Comparison of ENCODE assay signal across 15 mouse cellular contexts in genomic region chr17:84362581-84363286, GRCm38 (mm10).
DNase-seq lines count a peak whose midpoint lies in the region; ATAC-seq and TF ChIP-seq lines count a peak whose summit lies in the region.
"Had no signal": no experiment of that assay in that cellular context is flagged by ENCODE, and none has a peak within 500 bp of the region (broad histone marks: within the 10 kb centered on the region; RNA-seq: fewer than 3 reads in every experiment).

No protein-coding gene starts in this region.

- no peaks in the 10 kb centered on the region for H3K9me3 ChIP-seq in heart, embryonic 12.5 days (replicated peaks)
- H3K9me3 ChIP-seq in lung, embryonic 14.5 days (ENCODE audit: low read depth, low read length): no peaks in the 10 kb centered on the region
- H3K9me3 ChIP-seq in embryonic facial prominence, embryonic 10.5 days: no peaks in the 10 kb centered on the region
- no peaks in the 10 kb centered on the region for H3K9me3 ChIP-seq in hindbrain, embryonic 16.5 days (ENCODE audit: control insufficient read depth, low read length)
- H3K9me3 ChIP-seq: liver, embryonic 12.5 days; neural tube, embryonic 12.5 days; stomach, embryonic 15.5 days had no signal

- no peak for TF ChIP-seq POLR2A in lung, adult 2 months (IDR thresholded peaks at IDR 0.05; ENCODE audit: borderline replicate concordance, extremely low read depth, low read depth, low read length)

- 84% methylated on average over 13 of the region's 13 CpGs for WGBS in heart, embryonic 12.5 days
- 68% methylated on average over 13 of the region's 13 CpGs for WGBS in lung, embryonic 14.5 days
- 63% methylated on average over 13 of the region's 13 CpGs for WGBS in lung, adult 2 months
- 80% methylated on average over 13 of the region's 13 CpGs for WGBS in embryonic facial prominence, embryonic 10.5 days
- WGBS in hindbrain, embryonic 16.5 days: 73% methylated on average over 13 of the region's 13 CpGs

- no peak for TF ChIP-seq CTCF in lung, embryonic 14.5 days (IDR thresholded peaks at IDR 0.05; ENCODE audit: low read depth)
- no peak for TF ChIP-seq CTCF in lung, adult 2 months (IDR thresholded peaks at IDR 0.05; ENCODE audit: insufficient read depth, low read length)

- peaks cover 28% of the 10 kb centered on the region for H3K4me1 ChIP-seq in heart, embryonic 12.5 days (replicated peaks)
- peaks cover 31% of the 10 kb centered on the region for H3K4me1 ChIP-seq in lung, embryonic 14.5 days (ENCODE audit: insufficient read depth)
- H3K4me1 ChIP-seq in lung, adult 2 months (ENCODE audit: control insufficient read depth, insufficient read depth, low read length): peaks cover 12% of the 10 kb centered on the region
- peaks cover 47% of the 10 kb centered on the region for H3K4me1 ChIP-seq in embryonic facial prominence, embryonic 10.5 days
- peaks cover 27% of the 10 kb centered on the region for H3K4me1 ChIP-seq in hindbrain, embryonic 16.5 days (ENCODE audit: control insufficient read depth, insufficient read depth, low read depth, low read length)

- peaks cover 9% of the 10 kb centered on the region for H3K36me3 ChIP-seq in heart, embryonic 12.5 days
- 0 out of 2 replicates have a peak, but pooled peaks cover 5% of the 10 kb centered on the region for H3K36me3 ChIP-seq in lung, embryonic 14.5 days (ENCODE audit: insufficient read depth)
- peaks cover 26% of the 10 kb centered on the region for H3K36me3 ChIP-seq in embryonic facial prominence, embryonic 10.5 days (replicated peaks)
- H3K36me3 ChIP-seq in hindbrain, embryonic 16.5 days (ENCODE audit: control insufficient read depth, insufficient read depth, low read length): no peaks in the 10 kb centered on the region
- H3K36me3 ChIP-seq: stomach, embryonic 15.5 days had no signal

- no peak overlapping the region for H3K4me3 ChIP-seq in heart, embryonic 12.5 days
- H3K4me3 ChIP-seq in lung, embryonic 14.5 days (ENCODE audit: low read depth, low read length): no peak overlapping the region
- H3K4me3 ChIP-seq in lung, adult 2 months (replicated peaks; ENCODE audit: extremely low read depth, low read depth, low read length): no peak overlapping the region
- no peak overlapping the region for H3K4me3 ChIP-seq in embryonic facial prominence, embryonic 10.5 days
- no peak overlapping the region for H3K4me3 ChIP-seq in hindbrain, embryonic 16.5 days (ENCODE audit: low read length)
- H3K4me3 ChIP-seq: left cerebral cortex, adult 2 months; liver, embryonic 12.5 days; neural tube, embryonic 12.5 days; stomach, embryonic 15.5 days had no signal

- H3K4me2 ChIP-seq in heart, embryonic 12.5 days: no peak overlapping the region
- no peak overlapping the region for H3K4me2 ChIP-seq in lung, embryonic 14.5 days
- no peak overlapping the region for H3K4me2 ChIP-seq in hindbrain, embryonic 16.5 days (ENCODE audit: low read length)
- H3K4me2 ChIP-seq: liver, embryonic 12.5 days; neural tube, embryonic 12.5 days; stomach, embryonic 15.5 days had no signal

- DNase-seq in heart, adult 11 months: peak; percentile 80
- no peak for DNase-seq in lung, embryonic 14.5 days
- no peak for DNase-seq in lung, adult 2 months
- DNase-seq in embryonic facial prominence, embryonic 10.5 days (ENCODE audit: low spot score): no peak
- no peak for DNase-seq in natural killer cell, adult 2 months (ENCODE audit: low spot score in 2 of 2)
- no peak for DNase-seq in left cerebral cortex, adult 9 months (ENCODE audit: low spot score in 2 of 2)
- DNase-seq: adrenal gland, postnatal 36 days; kidney, adult 2 months; right cerebral cortex, adult 18-20 months had no signal

- no peak for ATAC-seq in heart, embryonic 12.5 days (ENCODE audit: insufficient number of reproducible peaks, low FRiP score)
- no peak for ATAC-seq in lung, embryonic 14.5 days (ENCODE audit: insufficient read depth)
- ATAC-seq in hindbrain, embryonic 16.5 days: peak; percentile 31; the same call in 1 of the 2 replicates
- ATAC-seq: liver, embryonic 12.5 days had no signal

- H3K27me3 ChIP-seq in heart, embryonic 12.5 days (replicated peaks): no peaks in the 10 kb centered on the region
- H3K27me3 ChIP-seq in lung, embryonic 14.5 days (ENCODE audit: insufficient read depth, low read length): no peaks in the 10 kb centered on the region
- H3K27me3 ChIP-seq in embryonic facial prominence, embryonic 10.5 days (replicated peaks; ENCODE audit: low read depth, poor library complexity, severe bottlenecking): no peaks in the 10 kb centered on the region
- no peaks in the 10 kb centered on the region for H3K27me3 ChIP-seq in hindbrain, embryonic 16.5 days (replicated peaks; ENCODE audit: control insufficient read depth, insufficient read depth, low read length)
- H3K27me3 ChIP-seq: liver, embryonic 12.5 days; neural tube, embryonic 12.5 days; stomach, embryonic 15.5 days had no signal

- H3K27ac ChIP-seq in heart, embryonic 12.5 days (ENCODE audit: poor library complexity, severe bottlenecking): no peak overlapping the region
- peak overlapping the region; percentile 18; the same call in 1 of the 2 replicates for H3K27ac ChIP-seq in lung, embryonic 14.5 days (ENCODE audit: low read depth)
- H3K27ac ChIP-seq in embryonic facial prominence, embryonic 10.5 days (replicated peaks): peak overlapping the region; percentile 73
- no peak overlapping the region; the same call in 1 of the 2 replicates for H3K27ac ChIP-seq in hindbrain, embryonic 16.5 days (ENCODE audit: low read depth, low read length)
- H3K27ac ChIP-seq: left cerebral cortex, adult 2 months; liver, embryonic 12.5 days; neural tube, embryonic 12.5 days had no signal

- no peak overlapping the region for H3K9ac ChIP-seq in heart, embryonic 12.5 days
- H3K9ac ChIP-seq in lung, embryonic 14.5 days: no peak overlapping the region
- no peak overlapping the region for H3K9ac ChIP-seq in hindbrain, embryonic 16.5 days (ENCODE audit: low read depth, low read length)
- H3K9ac ChIP-seq: liver, embryonic 12.5 days; neural tube, embryonic 12.5 days; stomach, embryonic 15.5 days had no signal

Comparison
In these comparisons a context has a peak if more than half of its experiments do, and no peak if none do; other contexts are left out.
1. H3K27ac ChIP-seq: peak in lung, embryonic 14.5 days (single experiment) and embryonic facial prominence, embryonic 10.5 days (single experiment); none in heart, embryonic 12.5 days (single experiment) and hindbrain, embryonic 16.5 days (single experiment).